Mouse (Mus musculus) lung, embryonic 14.5 days (tissue): ENCODE measurements around the gene Sema4c. TPM values are rescaled to one million over a fixed set of nuclear protein-coding genes. Genes with fewer than 3 reads are reported as not detected.

Experiments
- ATAC-seq: fragments of 200-750 bp; cut with Nextera tagmentation; 2 replicates; pipeline ENCODE4 v1.8.0; 2017; ENCODE audit warnings: mild to moderate bottlenecking, moderate TSS enrichment, moderate library complexity; ENCODE audit not compliant: insufficient read depth
- DNase-seq: peaks from one replicate; pipeline ENCODE4 v3.0.0-alpha.2; 2015
- H3K27ac ChIP-seq: fragments of 300-500 bp; sonication (generic); 2 replicates; pipeline ENCODE4 v1.5.1; 2014; ENCODE audit warnings: low read depth, mild to moderate bottlenecking, moderate library complexity
- H3K27me3 ChIP-seq: fragments of 300-500 bp; sonication (generic); 2 replicates; pipeline ENCODE4 v1.6.1; 2014; ENCODE audit warnings: low read length, control low read depth; ENCODE audit not compliant: insufficient read depth
- H3K36me3 ChIP-seq: fragments of 300-500 bp; sonication (generic); 2 replicates; pipeline ENCODE4 v1.6.1; 2014; ENCODE audit warnings: control low read depth; ENCODE audit not compliant: insufficient read depth
- H3K4me1 ChIP-seq: fragments of 300-500 bp; sonication (generic); 2 replicates; pipeline ENCODE4 v1.6.1; 2014; ENCODE audit warnings: antibody characterized with exemption, control low read depth; ENCODE audit not compliant: insufficient read depth
- H3K4me2 ChIP-seq: fragments of 300-500 bp; sonication (generic); 2 replicates; pipeline ENCODE4 v1.6.1; 2014; ENCODE audit warnings: mild to moderate bottlenecking
- H3K4me3 ChIP-seq: fragments of 300-500 bp; sonication (generic); 2 replicates; pipeline ENCODE4 v1.5.1; 2014; ENCODE audit warnings: low read depth, low read length
- H3K9ac ChIP-seq: fragments of 300-500 bp; sonication (generic); 2 replicates; pipeline ENCODE4 v1.6.1; 2014
- H3K9me3 ChIP-seq: fragments of 300-500 bp; sonication (generic); 2 replicates; pipeline ENCODE4 v1.6.1; 2016; ENCODE audit warnings: low read depth, low read length, control low read depth
- CTCF ChIP-seq: IDR thresholded peaks from 2 replicates; pipeline ENCODE4 v1.5.1; 2016; ENCODE audit warnings: antibody characterized with exemption, low read depth
- WGBS: fragments of 180-500 bp; shearing (Covaris S2); extraction: QIAGEN DNeasy Blood & Tissue Kit; methylation state at CpG from one replicate; pipeline ENCODE4 v1.1.7; 2014; 5-methylcytosine and 5-hydroxymethylcytosine counted together
- polyA plus RNA-seq: library from polyadenylated mRNA; unstranded; fragments of >200 nt; fragmentation: Nextera tagmentation; extraction: Ambion mirVana; gene quantifications from 2 replicates; pipeline ENCODE4 v1.2.1, GENCODE M21; 2014

The Sema4c gene
- polyA plus RNA-seq, 1 experiment from 2014 or later = 2.2 TPM

DNA sequence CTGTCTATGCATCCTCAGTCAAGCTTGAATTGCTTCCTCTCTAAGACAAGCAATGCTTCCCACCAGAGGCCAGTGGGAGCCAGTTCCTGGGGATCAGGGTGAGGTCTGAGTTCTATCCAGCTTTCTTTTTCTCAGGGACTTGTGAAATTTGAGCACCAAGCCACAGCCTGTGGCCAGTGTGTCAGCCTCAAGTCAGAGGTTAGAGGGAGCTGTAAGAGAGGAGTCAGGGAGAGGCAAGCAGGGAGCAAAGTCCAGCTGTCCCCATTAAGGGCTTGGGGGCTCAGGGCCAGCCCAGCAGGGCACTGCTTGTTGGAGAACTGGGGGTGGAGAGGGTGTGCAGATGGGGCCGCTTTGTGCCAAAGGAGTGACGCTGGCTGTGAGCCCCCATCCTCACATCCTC, 5.0 kb upstream of the Sema4c start:
- Histone ChIP-seq H3K4me1 (peaks cover 4% of the 10 kb centered on the region), H3K9ac (no peak overlapping the region), H3K9me3 (no peaks in the 10 kb centered on the region), H3K4me3 (no peak overlapping the region), H3K27ac (no peak overlapping the region), H3K27me3 (no peaks in the 10 kb centered on the region), H3K36me3 (no peaks in the 10 kb centered on the region), H3K4me2 (no peak overlapping the region)
- 71% methylated on average over 2 of the region's 2 CpGs for WGBS
- no peak for ATAC-seq
- DNase-seq = no peak
- no peak for TF ChIP-seq CTCF

DNA sequence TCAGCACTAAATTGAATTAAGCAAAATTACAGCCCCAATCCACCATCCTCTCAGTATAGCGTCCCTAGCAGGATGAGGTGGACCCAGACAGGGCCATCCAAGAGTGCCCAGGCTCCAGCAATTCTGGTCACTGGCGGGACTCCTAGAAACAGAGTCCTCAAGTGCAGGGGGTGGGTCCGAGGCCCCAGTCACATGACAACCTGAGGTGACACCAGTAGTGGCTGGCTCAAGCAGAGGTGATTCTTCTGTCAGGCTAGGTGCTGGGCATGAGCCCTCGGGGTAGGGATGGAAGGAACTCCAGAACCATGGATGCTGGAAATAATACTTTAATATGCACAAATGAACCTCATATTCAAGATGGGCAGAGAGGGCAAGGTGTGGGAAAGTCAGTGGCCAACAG, 4.2 kb upstream of the Sema4c start:
- Histone ChIP-seq H3K4me1 (no peaks in the 10 kb centered on the region; the same call in 1 of the 2 replicates), H3K36me3 (no peaks in the 10 kb centered on the region), H3K27me3 (no peaks in the 10 kb centered on the region), H3K9me3 (no peaks in the 10 kb centered on the region), H3K4me3 (no peak overlapping the region), H3K27ac (no peak overlapping the region), H3K4me2 (no peak overlapping the region), H3K9ac (no peak overlapping the region)
- WGBS = 53% methylated on average over 4 of the region's 4 CpGs
- DNase-seq = no peak
- TF ChIP-seq CTCF = no peak
- no peak for ATAC-seq

DNA sequence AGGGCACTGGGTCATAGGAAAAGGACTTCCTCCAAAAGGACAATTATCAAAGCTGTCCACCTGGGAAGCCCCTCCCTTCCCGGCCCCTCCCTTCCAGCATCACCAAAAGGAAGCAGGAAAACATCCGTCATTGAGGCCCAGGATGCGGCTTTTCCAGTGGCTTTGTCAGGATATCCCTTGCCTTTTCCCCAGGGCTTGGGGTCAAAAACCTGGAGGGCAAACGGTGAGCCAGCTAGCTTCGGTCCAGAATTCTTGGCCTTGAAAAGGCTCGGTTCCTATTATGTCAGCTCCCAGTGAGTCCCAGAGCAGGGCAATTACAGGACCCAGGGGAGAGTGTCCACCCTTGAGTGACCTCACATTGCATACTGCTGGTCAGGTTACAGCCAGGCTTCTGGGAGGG, 2.8 kb upstream of the Sema4c start:
- Histone ChIP-seq H3K9me3 (no peaks in the 10 kb centered on the region), H3K4me3 (no peak overlapping the region), H3K27me3 (no peaks in the 10 kb centered on the region), H3K4me1 (peaks cover 1% of the 10 kb centered on the region), H3K27ac (no peak overlapping the region), H3K4me2 (no peak overlapping the region), H3K36me3 (no peaks in the 10 kb centered on the region), H3K9ac (no peak overlapping the region)
- TF ChIP-seq CTCF = no peak
- ATAC-seq = no peak
- DNase-seq = peak; percentile 37
- 46% methylated on average over 6 of the region's 6 CpGs for WGBS

GRCm38 (mm10) chr1:36559888-36560287, 1.7 kb upstream of the Sema4c start:
- Histone ChIP-seq H3K9me3 (no peaks in the 10 kb centered on the region), H3K36me3 (peaks cover 8% of the 10 kb centered on the region; the same call in 1 of the 2 replicates), H3K9ac (no peak overlapping the region), H3K4me2 (no peak overlapping the region), H3K4me3 (no peak overlapping the region), H3K27me3 (no peaks in the 10 kb centered on the region), H3K4me1 (peaks cover 11% of the 10 kb centered on the region), H3K27ac (no peak overlapping the region)
- 56% methylated on average over 5 of the region's 5 CpGs for WGBS
- no peak for TF ChIP-seq CTCF
- no peak for ATAC-seq
- DNase-seq = no peak

GRCm38 (mm10) chr1:36559256-36559655, 1.1 kb upstream of the Sema4c start:
- Histone ChIP-seq H3K9ac (peak overlapping the region; percentile 95), H3K4me1 (peaks cover 15% of the 10 kb centered on the region), H3K4me2 (peak overlapping the region; percentile 98), H3K9me3 (no peaks in the 10 kb centered on the region), H3K4me3 (peak overlapping the region; percentile 94), H3K27me3 (no peaks in the 10 kb centered on the region), H3K36me3 (peaks cover 14% of the 10 kb centered on the region), H3K27ac (peak overlapping the region; percentile 100; the same call in 1 of the 2 replicates)
- no peak for TF ChIP-seq CTCF
- DNase-seq = no peak
- 18% methylated on average over 4 of the region's 4 CpGs for WGBS
- ATAC-seq = no peak

GRCm38 (mm10) chr1:36557457-36558011, 615 bp downstream of the Sema4c start:
- Histone ChIP-seq H3K9ac (peak overlapping the region; percentile 95), H3K4me2 (peak overlapping the region; percentile 98), H3K9me3 (no peaks in the 10 kb centered on the region), H3K27me3 (no peaks in the 10 kb centered on the region), H3K27ac (peak overlapping the region; percentile 100), H3K4me3 (peak overlapping the region; percentile 94), H3K36me3 (peaks cover 31% of the 10 kb centered on the region), H3K4me1 (peaks cover 17% of the 10 kb centered on the region)
- WGBS = under 1% methylated on average over 47 of the region's 48 CpGs
- TF ChIP-seq CTCF = no peak
- DNase-seq = peak; percentile 96
- peak; percentile 80 for ATAC-seq

GRCm38 (mm10) chr1:36556553-36557456, 1.3 kb downstream of the Sema4c start:
- DNase-seq = peak; percentile 97
- H3K9ac ChIP-seq = peak overlapping the region; percentile 95

More at GRCm38 (mm10) chr1:36556553-36557456, 1.3 kb downstream of the Sema4c start:
- no peaks in the 10 kb centered on the region for H3K9me3 ChIP-seq
- H3K4me3 ChIP-seq = peak overlapping the region; percentile 94
- under 1% methylated on average over 52 of the region's 52 CpGs for WGBS
- TF ChIP-seq CTCF = peak; percentile 89
- H3K36me3 ChIP-seq = peaks cover 39% of the 10 kb centered on the region
- H3K4me2 ChIP-seq = peak overlapping the region; percentile 98
- H3K27me3 ChIP-seq = no peaks in the 10 kb centered on the region
- peak; percentile 78 for ATAC-seq
- H3K27ac ChIP-seq = peak overlapping the region; percentile 100
- peaks cover 17% of the 10 kb centered on the region for H3K4me1 ChIP-seq
